Mouse (Mus musculus): ENCODE measurements around the gene Eif2b2.

Eif2b2 gene

DNA sequence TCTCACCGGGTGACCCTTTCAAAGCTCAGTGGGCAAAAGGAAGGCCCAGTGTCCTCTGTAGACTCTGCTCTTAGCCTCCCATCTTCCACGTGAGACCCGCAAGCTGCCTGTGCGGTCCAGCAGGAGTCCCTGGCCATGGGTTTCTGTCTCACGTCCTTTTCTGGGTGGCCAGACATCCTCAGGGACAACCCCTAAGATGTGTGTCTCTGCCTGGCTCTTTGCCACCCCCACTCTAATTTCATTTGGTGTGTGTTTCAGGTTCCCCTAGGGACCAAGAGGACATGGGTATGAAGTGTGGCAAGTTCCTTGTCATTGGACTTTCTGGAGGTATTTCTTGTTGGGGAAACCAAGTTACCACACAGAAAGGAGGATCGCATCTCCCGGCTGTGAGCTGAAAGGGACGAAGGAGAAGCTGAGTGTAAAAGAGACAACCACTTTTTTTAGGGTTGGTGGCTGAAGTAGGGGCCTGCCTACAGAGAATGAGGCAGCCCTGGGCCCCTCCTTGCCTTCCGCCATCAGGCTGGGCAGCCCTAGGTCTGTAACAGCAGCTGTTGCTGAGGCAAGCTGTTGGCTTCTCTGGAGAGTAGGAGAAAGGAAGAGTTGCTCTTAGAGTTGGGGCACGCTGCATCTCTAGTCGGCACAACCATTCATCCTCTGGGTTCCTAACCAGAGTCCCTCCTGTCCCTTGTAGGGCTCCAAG, 25.2 kb upstream of the Eif2b2 start:
- in situ Hi-C loops (cut with MseI, MboI): no loop called here

GRCm38 (mm10) chr12:85194623-85195018, 24.7 kb upstream of the Eif2b2 start:
- in situ Hi-C loops (cut with MseI, MboI): no loop called here

DNA sequence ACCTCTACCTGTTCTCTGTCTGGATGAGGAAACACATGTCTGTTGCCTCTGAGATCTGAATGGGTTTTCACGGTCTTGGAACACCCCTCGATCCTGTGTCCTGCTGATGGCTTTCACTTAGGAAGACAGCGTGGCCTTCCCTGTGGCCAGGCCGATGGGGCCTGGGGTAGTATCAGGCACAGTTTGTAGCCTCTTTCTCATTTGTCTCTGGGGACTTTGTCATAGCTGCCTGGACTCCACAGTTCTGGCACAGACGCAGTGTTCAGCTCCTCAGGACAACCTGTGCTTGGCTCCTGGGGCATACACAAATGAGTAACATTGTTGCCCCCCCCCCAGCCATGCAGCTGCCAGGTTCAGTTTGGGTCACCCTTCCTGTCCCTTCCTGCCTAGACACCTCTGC, 24.2 kb upstream of the Eif2b2 start:
- in situ Hi-C loops (cut with MseI, MboI): no loop called here

DNA sequence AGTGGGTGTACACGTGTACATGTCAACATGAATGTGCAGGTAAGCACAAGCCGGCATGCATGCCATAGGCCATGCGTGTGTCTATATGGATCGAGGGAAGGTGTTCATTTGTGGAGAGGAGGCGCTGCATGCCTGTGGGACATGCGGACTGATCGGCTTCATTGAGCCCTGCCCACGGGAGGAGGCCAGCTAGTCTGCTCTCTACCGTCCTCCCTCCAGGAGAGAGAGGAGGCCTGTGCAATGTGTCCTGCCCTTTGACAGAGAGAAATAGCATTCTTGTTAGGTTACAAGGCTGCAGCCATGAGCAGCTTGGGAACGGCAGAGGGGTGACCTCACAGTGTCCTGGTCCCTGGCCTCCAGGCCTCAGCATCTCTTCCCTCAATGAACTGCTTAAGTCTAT, 23.1 kb upstream of the Eif2b2 start:
- in situ Hi-C loops (cut with MseI, MboI): no loop called here

- in situ Hi-C loops (cut with MseI, MboI): no loop called here
Measured at GRCm38 (mm10) chr12:85197371-85197770, 21.9 kb upstream of the Eif2b2 start.

- in situ Hi-C loops (cut with MseI, MboI): no loop called here
Measured at GRCm38 (mm10) chr12:85197936-85198335, 21.3 kb upstream of the Eif2b2 start.

DNA sequence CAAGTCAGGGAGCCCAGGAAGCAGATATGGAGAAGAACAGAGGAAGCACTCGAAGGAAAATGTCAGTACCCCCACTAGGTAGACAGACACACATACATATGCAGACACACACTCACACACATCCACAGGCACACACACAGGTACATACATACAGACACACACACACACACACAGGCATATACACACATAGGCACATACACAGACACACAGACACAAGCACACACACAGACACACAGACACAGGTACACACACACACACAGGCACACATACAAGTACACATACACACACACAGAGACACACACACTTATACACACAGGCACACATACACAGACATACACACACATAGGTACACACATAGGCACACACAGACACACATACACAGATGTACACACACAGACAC, 19.3 kb upstream of the Eif2b2 start:
- in situ Hi-C loops (cut with MseI, MboI): no loop called here

- in situ Hi-C loops (cut with MseI, MboI): no loop called here
Measured at GRCm38 (mm10) chr12:85200929-85201829, 18.1 kb upstream of the Eif2b2 start.

DNA sequence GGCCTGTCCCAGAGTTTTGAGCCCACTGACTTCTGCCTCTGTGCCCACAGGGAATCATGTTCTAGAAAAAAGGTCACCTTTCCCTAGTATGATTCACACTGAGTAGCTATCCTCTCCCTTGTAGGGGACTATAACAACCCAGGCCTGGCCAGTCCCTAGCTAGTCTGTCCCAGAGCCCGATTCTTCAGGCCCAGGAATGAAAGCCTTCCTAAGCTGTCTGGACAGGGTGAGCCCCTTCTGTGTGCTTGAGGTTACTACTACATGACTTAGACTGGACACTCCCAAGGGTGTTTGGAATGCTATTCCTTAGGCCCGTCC, 17.5 kb upstream of the Eif2b2 start:
- in situ Hi-C loops (cut with MseI, MboI): no loop called here

DNA sequence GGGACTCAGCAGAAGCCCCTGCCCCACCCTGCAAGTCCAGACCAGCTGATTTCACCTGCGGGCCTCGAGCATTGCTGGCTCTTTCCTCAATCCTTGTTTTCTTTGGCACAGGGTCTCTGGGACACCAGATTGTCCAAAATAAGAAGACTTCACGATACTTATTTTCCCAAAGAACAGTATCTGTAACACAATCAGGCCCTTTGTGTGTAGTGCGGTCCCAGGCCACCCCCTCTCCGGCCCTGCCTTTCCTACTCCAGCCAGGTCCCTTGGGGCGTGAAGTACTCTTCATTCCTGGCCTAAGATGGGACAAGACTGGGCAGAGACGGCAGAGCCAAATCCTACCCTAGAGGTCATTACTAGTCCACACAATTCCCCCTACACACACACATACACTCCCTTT, 17.1 kb upstream of the Eif2b2 start:
- in situ Hi-C loops (cut with MseI, MboI): no loop called here

- in situ Hi-C loops (cut with MseI, MboI): no loop called here
Measured at GRCm38 (mm10) chr12:85203699-85204098, 15.6 kb upstream of the Eif2b2 start.

GRCm38 (mm10) chr12:85204105-85204504, 15.2 kb upstream of the Eif2b2 start:
- in situ Hi-C loops (cut with MseI, MboI): no loop called here

- in situ Hi-C loops (cut with MseI, MboI): no loop called here
Measured at GRCm38 (mm10) chr12:85205425-85205824, 13.9 kb upstream of the Eif2b2 start.

- in situ Hi-C loops (cut with MseI, MboI): no loop called here
Measured at GRCm38 (mm10) chr12:85208687-85209199, 10.5 kb upstream of the Eif2b2 start.

- in situ Hi-C loops (cut with MseI, MboI): no loop called here
Measured at GRCm38 (mm10) chr12:85215031-85215430, 4.2 kb upstream of the Eif2b2 start.

GRCm38 (mm10) chr12:85217733-85218310, 1.5 kb upstream of the Eif2b2 start:
- in situ Hi-C loops (cut with MseI, MboI): no loop called here

DNA sequence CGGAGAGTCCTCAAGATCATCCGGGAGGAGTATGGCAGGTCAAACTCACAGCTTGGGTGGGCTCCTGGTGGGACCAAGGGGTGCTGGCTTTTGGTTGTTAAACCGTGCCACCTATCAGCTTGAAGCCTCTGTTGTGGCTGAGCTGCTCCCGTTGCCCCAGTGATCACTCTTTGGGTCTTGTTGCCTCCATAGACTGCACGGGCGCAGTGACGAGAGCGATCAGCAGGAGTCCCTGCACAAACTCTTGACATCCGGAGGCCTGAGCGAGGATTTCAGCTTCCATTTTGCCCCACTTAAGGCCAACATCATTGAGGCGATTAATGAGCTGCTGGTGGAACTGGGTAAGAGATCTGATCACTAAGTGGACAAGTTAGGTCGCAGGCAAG, 617 bp downstream of the Eif2b2 start:
- in situ Hi-C loops (cut with MseI, MboI): no loop called here

DNA sequence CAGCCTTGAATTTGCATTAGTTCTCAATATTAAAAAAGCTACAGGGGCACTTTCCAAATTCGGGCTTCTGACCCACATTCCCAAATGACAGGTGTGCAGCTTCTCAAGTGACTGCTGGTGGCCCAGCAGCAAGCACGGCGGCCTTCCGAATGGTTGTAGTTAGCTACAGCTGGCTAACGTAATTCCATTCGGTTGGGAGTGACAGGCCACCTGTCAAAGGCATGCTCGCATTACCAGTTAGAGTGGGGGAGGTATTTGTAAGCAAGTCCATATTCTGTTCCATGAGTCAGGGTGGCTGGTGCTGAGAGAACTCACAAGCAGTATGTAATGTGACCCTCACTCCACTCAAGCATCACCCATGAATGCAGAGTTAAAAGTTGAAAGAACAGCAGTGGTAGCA, 7.9 kb downstream of the Eif2b2 start:
- in situ Hi-C loops (cut with MseI, MboI): no loop called here

GRCm38 (mm10) chr12:85227876-85228599, 8.8 kb downstream of the Eif2b2 start:
- in situ Hi-C loops (cut with MseI, MboI): no loop called here

- in situ Hi-C loops (cut with MseI, MboI): no loop called here
Measured at GRCm38 (mm10) chr12:85233376-85234358, 14.4 kb downstream of the Eif2b2 start.

- in situ Hi-C loops (cut with MseI, MboI): no loop called here
Measured at GRCm38 (mm10) chr12:85237553-85237952, 18.3 kb downstream of the Eif2b2 start.

Measured in mouse trophoblast stem cell (cell line).